9 mouse cellular contexts compared by ENCODE assay signal in genomic region chr6:122786275-122786674, GRCm38 (mm10). TPM values are rescaled to one million over a fixed set of nuclear protein-coding genes. Genes with fewer than 3 reads are reported as not detected.
DNase-seq lines count a peak whose midpoint lies in the region; ATAC-seq lines count a peak whose summit lies in the region.
"Had no signal": no experiment of that assay in that cellular context is flagged by ENCODE, and none has a peak within 500 bp of the region (broad histone marks: within the 10 kb centered on the region; RNA-seq: fewer than 3 reads in every experiment).

No protein-coding gene starts in this region.

- H3K4me3 ChIP-seq in forebrain, embryonic 16.5 days (replicated peaks; ENCODE audit: low read length), result no peak overlapping the region
- no peak overlapping the region for H3K4me3 ChIP-seq in kidney, embryonic 16.5 days (ENCODE audit: low read length)
- H3K4me3 ChIP-seq in liver, embryonic 12.5 days, result no peak overlapping the region
- no peak overlapping the region for H3K4me3 ChIP-seq in neural tube, embryonic 11.5 days (ENCODE audit: low read depth, low read length)
- H3K4me3 ChIP-seq: heart, embryonic 13.5 days had no signal

- no peaks in the 10 kb centered on the region for H3K9me3 ChIP-seq in forebrain, embryonic 16.5 days (ENCODE audit: control insufficient read depth, low read length)
- H3K9me3 ChIP-seq in kidney, embryonic 16.5 days (ENCODE audit: low read length), result no peaks in the 10 kb centered on the region
- no peaks in the 10 kb centered on the region for H3K9me3 ChIP-seq in liver, embryonic 12.5 days (replicated peaks)
- H3K9me3 ChIP-seq in neural tube, embryonic 11.5 days (ENCODE audit: control insufficient read depth, low read length), result no peaks in the 10 kb centered on the region
- H3K9me3 ChIP-seq: heart, embryonic 13.5 days had no signal

- peak; percentile 82 for ATAC-seq in forebrain, embryonic 16.5 days
- 0 out of 2 replicates have a peak, but pooled peaks have one; percentile 46 for ATAC-seq in kidney, embryonic 16.5 days (ENCODE audit: low FRiP score, low TSS enrichment)
- ATAC-seq in liver, embryonic 12.5 days, result 0 out of 2 replicates have a peak, but pooled peaks have one; percentile 39
- peak; percentile 27; the same call in 1 of the 2 replicates for ATAC-seq in neural tube, embryonic 11.5 days (ENCODE audit: insufficient read depth, low FRiP score, low TSS enrichment)

- peak; percentile 38 to 40 for DNase-seq in urinary bladder, postnatal 36 days (ENCODE audit: low spot score in 2 of 2)
- no peak for DNase-seq in urinary bladder, postnatal 10 days (ENCODE audit: low spot score)
- peak; percentile 40 for DNase-seq in c-Kit-positive CD71-positive TER-119-negative erythroid progenitor cells, embryonic 14.5 days (ENCODE audit: low read depth)
- peak; percentile 65 for DNase-seq in neural tube, embryonic 11.5 days (ENCODE audit: low spot score)
- DNase-seq in thymus, postnatal 36 days, result peak; percentile 52 to 58

- H3K27me3 ChIP-seq in forebrain, embryonic 16.5 days (replicated peaks; ENCODE audit: control insufficient read depth, insufficient read depth, low read length), result no peaks in the 10 kb centered on the region
- no peaks in the 10 kb centered on the region for H3K27me3 ChIP-seq in kidney, embryonic 16.5 days (ENCODE audit: insufficient read depth, low read length)
- H3K27me3 ChIP-seq in liver, embryonic 12.5 days (replicated peaks), result no peaks in the 10 kb centered on the region
- H3K27me3 ChIP-seq in neural tube, embryonic 11.5 days (ENCODE audit: control insufficient read depth, insufficient read depth, low read length), result no peaks in the 10 kb centered on the region
- H3K27me3 ChIP-seq: heart, embryonic 13.5 days had no signal

- no peak overlapping the region for H3K4me2 ChIP-seq in forebrain, embryonic 16.5 days (ENCODE audit: low read length)
- H3K4me2 ChIP-seq in kidney, embryonic 16.5 days (replicated peaks; ENCODE audit: low read depth, low read length), result no peak overlapping the region
- no peak overlapping the region for H3K4me2 ChIP-seq in liver, embryonic 12.5 days
- H3K4me2 ChIP-seq in neural tube, embryonic 11.5 days (ENCODE audit: low read depth), result no peak overlapping the region
- H3K4me2 ChIP-seq: heart, embryonic 13.5 days had no signal

- WGBS in forebrain, embryonic 16.5 days, result 23% methylated on average over 5 of the region's 5 CpGs
- 30% methylated on average over 5 of the region's 5 CpGs for WGBS in kidney, embryonic 16.5 days
- 41% methylated on average over 5 of the region's 5 CpGs for WGBS in liver, embryonic 12.5 days (ENCODE audit: insufficient replicate concordance)
- 36% methylated on average over 5 of the region's 5 CpGs for WGBS in neural tube, embryonic 11.5 days

- H3K36me3 ChIP-seq in forebrain, embryonic 16.5 days (ENCODE audit: control insufficient read depth, insufficient read depth), result no peaks in the 10 kb centered on the region
- no peaks in the 10 kb centered on the region for H3K36me3 ChIP-seq in kidney, embryonic 16.5 days (ENCODE audit: insufficient read depth, low read length)
- peaks cover 4% of the 10 kb centered on the region; the same call in 1 of the 2 replicates for H3K36me3 ChIP-seq in liver, embryonic 12.5 days
- no peaks in the 10 kb centered on the region for H3K36me3 ChIP-seq in neural tube, embryonic 11.5 days (ENCODE audit: control insufficient read depth, insufficient read depth, low read length)
- H3K36me3 ChIP-seq: heart, embryonic 13.5 days had no signal

- no peak overlapping the region for H3K27ac ChIP-seq in forebrain, embryonic 16.5 days (ENCODE audit: low read length)
- H3K27ac ChIP-seq in kidney, embryonic 16.5 days (ENCODE audit: low read length), result no peak overlapping the region
- no peak overlapping the region for H3K27ac ChIP-seq in liver, embryonic 12.5 days
- H3K27ac ChIP-seq in neural tube, embryonic 11.5 days (ENCODE audit: low read depth, low read length), result no peak overlapping the region
- H3K27ac ChIP-seq: heart, embryonic 13.5 days had no signal

- no peak overlapping the region for H3K9ac ChIP-seq in forebrain, embryonic 16.5 days (replicated peaks; ENCODE audit: low read depth, low read length)
- H3K9ac ChIP-seq in kidney, embryonic 16.5 days (replicated peaks; ENCODE audit: low read length), result no peak overlapping the region
- H3K9ac ChIP-seq in liver, embryonic 12.5 days, result no peak overlapping the region
- no peak overlapping the region for H3K9ac ChIP-seq in neural tube, embryonic 11.5 days (ENCODE audit: low read length)
- H3K9ac ChIP-seq: heart, embryonic 13.5 days had no signal

- H3K4me1 ChIP-seq in forebrain, embryonic 16.5 days (replicated peaks; ENCODE audit: control insufficient read depth, insufficient read depth, low read length), result no peaks in the 10 kb centered on the region
- H3K4me1 ChIP-seq in kidney, embryonic 16.5 days (ENCODE audit: insufficient read depth, low read length), result no peaks in the 10 kb centered on the region
- H3K4me1 ChIP-seq in liver, embryonic 12.5 days, result peaks cover 12% of the 10 kb centered on the region
- no peaks in the 10 kb centered on the region for H3K4me1 ChIP-seq in neural tube, embryonic 11.5 days (ENCODE audit: control insufficient read depth, insufficient read depth, low read length)

RNA-seq across cellular contexts. Expression of gene Slc2a3, which starts 15.2 kb away (rescaled TPM):
- polyA plus RNA-seq in forebrain, embryonic 16.5 days (2015; fragmentation: Nextera tagmentation; extraction: Ambion mirVana), result 25.9 and 33.7 TPM in 2 replicates
- polyA plus RNA-seq in kidney, embryonic 16.5 days (2015; fragmentation: Nextera tagmentation; extraction: Ambion mirVana), result 8.6 and 9.6 TPM in 2 replicates
- polyA plus RNA-seq in liver, embryonic 12.5 days (2016; fragmentation: Nextera tagmentation; extraction: Ambion mirVana), result 35.5 and 38.7 TPM in 2 replicates
- 31.1 and 39.5 TPM in 2 replicates for polyA plus RNA-seq in neural tube, embryonic 11.5 days (2014; fragmentation: Nextera tagmentation; extraction: Ambion mirVana)

RNA-seq across cellular contexts. Expression of gene Foxj2, which starts 33.4 kb away (rescaled TPM):
- 8.1 and 8.5 TPM in 2 replicates for polyA plus RNA-seq in forebrain, embryonic 16.5 days (2015; fragmentation: Nextera tagmentation; extraction: Ambion mirVana)
- polyA plus RNA-seq in kidney, embryonic 16.5 days (2015; fragmentation: Nextera tagmentation; extraction: Ambion mirVana), result 5.8 and 6.4 TPM in 2 replicates
- 2.0 and 2.4 TPM in 2 replicates for polyA plus RNA-seq in liver, embryonic 12.5 days (2016; fragmentation: Nextera tagmentation; extraction: Ambion mirVana)
- 4.8 and 5.1 TPM in 2 replicates for polyA plus RNA-seq in neural tube, embryonic 11.5 days (2014; fragmentation: Nextera tagmentation; extraction: Ambion mirVana)

Comparison
In these comparisons a context has a peak if more than half of its experiments do, and no peak if none do; other contexts are left out.
1. ATAC-seq: peak in every context shown above with its lines; median percentile 82 in forebrain, embryonic 16.5 days; 46 in kidney, embryonic 16.5 days; 39 in liver, embryonic 12.5 days; 27 in neural tube, embryonic 11.5 days.